ENCODE assay signal across 8 mouse cellular contexts in the genomic region with DNA sequence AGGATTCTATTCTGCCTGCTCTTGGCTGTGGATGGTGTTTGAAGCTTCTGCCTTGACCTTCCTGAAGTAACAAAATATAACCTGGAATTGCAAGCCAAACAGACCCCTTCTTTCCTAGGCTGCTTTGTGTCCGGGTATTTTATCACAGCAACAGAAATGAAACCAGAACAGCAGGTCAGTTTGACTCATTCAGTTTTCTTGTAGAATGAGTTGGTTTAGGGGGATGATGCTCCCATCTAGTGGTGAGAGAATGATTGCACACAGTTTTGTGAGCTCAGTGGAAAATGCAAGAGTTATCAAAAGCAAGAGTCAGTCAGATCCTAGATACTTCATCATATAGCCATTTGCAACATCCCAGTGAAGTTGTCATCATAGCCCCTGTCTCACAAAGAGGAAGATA. TPM values are rescaled to one million over a fixed set of nuclear protein-coding genes. Genes with fewer than 3 reads are reported as not detected.
DNase-seq lines count a peak whose midpoint lies in the region; ATAC-seq lines count a peak whose summit lies in the region.

No protein-coding gene starts in this region.

- H3K9ac ChIP-seq in forebrain, embryonic 14.5 days (ENCODE audit: low read length), result no peak overlapping the region
- H3K9ac ChIP-seq in forebrain, embryonic 15.5 days (replicated peaks), result no peak overlapping the region

- H3K27ac ChIP-seq in forebrain, embryonic 14.5 days (ENCODE audit: low read depth, low read length), result no peak overlapping the region
- no peak overlapping the region for H3K27ac ChIP-seq in forebrain, embryonic 15.5 days (replicated peaks)

- DNase-seq in forebrain, embryonic 14.5 days (ENCODE audit: low spot score), result peak; percentile 77
- peak; percentile 36 to 58 for DNase-seq in left cerebral cortex, postnatal 14 days (ENCODE audit: low spot score in 2 of 2)
- DNase-seq in left cerebral cortex, adult 8-10 months (ENCODE audit: low spot score in 2 of 2), result no peak
- peak; percentile 42 for DNase-seq in R1 (ENCODE audit: low read depth, low spot score)
- peak; percentile 20 for DNase-seq in lung, postnatal 25 days (ENCODE audit: low spot score)
- DNase-seq in urinary bladder, adult 18-20 months (ENCODE audit: low spot score in 2 of 2), result no peak

- H3K4me1 ChIP-seq in forebrain, embryonic 14.5 days (ENCODE audit: control insufficient read depth, insufficient read depth, low read length), result no peaks in the 10 kb centered on the region
- no peaks in the 10 kb centered on the region for H3K4me1 ChIP-seq in forebrain, embryonic 15.5 days

- WGBS in forebrain, embryonic 14.5 days, result 67% methylated on average over 1 of the region's 1 CpGs
- 67% methylated on average over 1 of the region's 1 CpGs for WGBS in forebrain, embryonic 15.5 days

- H3K4me2 ChIP-seq in forebrain, embryonic 14.5 days (ENCODE audit: low read length), result no peak overlapping the region
- no peak overlapping the region for H3K4me2 ChIP-seq in forebrain, embryonic 15.5 days (replicated peaks)

- H3K27me3 ChIP-seq in forebrain, embryonic 14.5 days (replicated peaks; ENCODE audit: control insufficient read depth, insufficient read depth, low read length), result no peaks in the 10 kb centered on the region
- H3K27me3 ChIP-seq in forebrain, embryonic 15.5 days, result no peaks in the 10 kb centered on the region

- H3K4me3 ChIP-seq in forebrain, embryonic 14.5 days (ENCODE audit: low read depth, low read length), result no peak overlapping the region
- no peak overlapping the region for H3K4me3 ChIP-seq in forebrain, embryonic 15.5 days

- no peaks in the 10 kb centered on the region for H3K36me3 ChIP-seq in forebrain, embryonic 14.5 days (ENCODE audit: control insufficient read depth, insufficient read depth, low read length)
- no peaks in the 10 kb centered on the region for H3K36me3 ChIP-seq in forebrain, embryonic 15.5 days

- ATAC-seq in forebrain, embryonic 14.5 days, result no peak; the same call in 1 of the 2 replicates
- no peak for ATAC-seq in forebrain, embryonic 15.5 days (replicated peaks)
- ATAC-seq in erythroid progenitor cell, adult 5-6 weeks (replicated peaks; ENCODE audit: low FRiP score, poor library complexity, severe bottlenecking), result no peak

- no peaks in the 10 kb centered on the region for H3K9me3 ChIP-seq in forebrain, embryonic 14.5 days (replicated peaks; ENCODE audit: control insufficient read depth, low read length)
- no peaks in the 10 kb centered on the region for H3K9me3 ChIP-seq in forebrain, embryonic 15.5 days

- intact Hi-C loops in left cerebral cortex, postnatal 14 days (cut with DNase I), result loop anchor here (2.0 to 10.0 kb wide), 4 partner anchors 107 to 845 kb away; no protein-coding TSS in a partner anchor

RNA-seq across cellular contexts. Expression of gene Tmem177, which starts 16.7 kb away (rescaled TPM):
- 13.3 TPM in 2 replicates for polyA plus RNA-seq in forebrain, embryonic 14.5 days (2014; fragmentation: Nextera tagmentation; extraction: Ambion mirVana)
- polyA plus RNA-seq in forebrain, embryonic 15.5 days (2015; fragmentation: Nextera tagmentation; extraction: Ambion mirVana), result 14.4 and 14.8 TPM in 2 replicates
- total RNA-seq in left cerebral cortex, postnatal 14 days (2021), result 1 to 10 TPM; 6.2 to 7.1 TPM
- total RNA-seq in left cerebral cortex, adult 8-10 months (2022), result 1 to 10 TPM; 7.0 to 9.3 (median 7.8) TPM
- total RNA-seq in erythroid progenitor cell, adult 5-6 weeks (2015; ENCODE audit: low replicate concordance), result 1.3 and 2.9 TPM in 2 replicates
- 0.53 and 2.7 TPM in 2 replicates for total RNA-seq in erythroid progenitor cell, adult 5-6 weeks (2017; ENCODE audit: low replicate concordance)

Comparison
In these comparisons a context has a peak if more than half of its experiments do, and no peak if none do; other contexts are left out.
1. DNase-seq: peak in forebrain, embryonic 14.5 days (single experiment), left cerebral cortex, postnatal 14 days (2 of 2), R1 (single experiment) and lung, postnatal 25 days (single experiment); none in left cerebral cortex, adult 8-10 months (0 of 2) and urinary bladder, adult 18-20 months (0 of 2).